Mouse (Mus musculus) kidney, adult 18-20 months (tissue): Measurements from ENCODE around the gene Aaed1.

Source experiments
- DNase-seq: peaks from one replicate; pipeline ENCODE4 v3.0.0; 2021

Gene Aaed1

DNA sequence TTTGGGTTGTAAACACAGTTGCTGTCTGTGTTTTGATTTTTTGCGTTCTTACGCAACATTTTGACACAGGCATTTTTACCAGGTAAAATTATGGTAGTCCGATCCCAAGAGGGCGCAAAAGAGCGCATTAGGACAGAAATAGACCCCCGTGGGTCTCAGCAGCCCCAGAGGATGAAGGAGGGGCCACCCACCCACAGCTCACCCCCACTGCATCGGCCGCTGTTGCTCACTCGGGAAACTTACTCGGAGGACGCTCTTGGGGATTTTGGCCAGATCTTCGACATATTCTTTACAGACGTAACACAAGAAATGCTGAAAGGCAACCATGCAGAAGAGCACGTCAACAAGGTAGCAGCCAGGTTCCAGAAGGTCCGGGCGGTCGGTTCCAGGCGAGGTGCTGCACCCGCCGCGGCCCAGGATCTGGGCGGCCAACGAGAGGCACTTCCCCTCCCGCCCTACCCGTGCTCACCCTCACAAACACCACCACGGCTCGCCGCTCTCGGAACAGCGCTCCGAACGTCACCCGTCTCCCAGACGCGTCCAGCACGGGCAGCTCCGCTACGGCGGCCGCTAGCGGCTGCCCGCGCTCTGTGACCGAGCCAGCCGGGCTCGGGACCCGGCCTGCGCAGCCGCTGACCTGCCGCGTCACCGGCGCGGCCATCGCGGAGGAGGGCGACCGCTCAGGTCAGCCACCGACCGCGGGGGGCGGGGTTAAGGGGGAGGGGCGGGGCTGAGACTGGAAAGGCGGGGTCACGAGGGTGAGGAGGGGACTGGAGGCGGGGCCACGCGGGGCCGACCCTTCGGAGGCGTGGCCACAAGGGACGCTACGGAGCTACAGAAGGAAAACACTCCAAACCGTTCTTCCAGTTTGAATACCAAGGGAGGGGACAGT, at the start of gene Aaed1:
TSS of gene Aaed1 (minus strand) at position 687 of the 892 bp plus-strand sequence.
- peak; percentile 94 for DNase-seq

DNA sequence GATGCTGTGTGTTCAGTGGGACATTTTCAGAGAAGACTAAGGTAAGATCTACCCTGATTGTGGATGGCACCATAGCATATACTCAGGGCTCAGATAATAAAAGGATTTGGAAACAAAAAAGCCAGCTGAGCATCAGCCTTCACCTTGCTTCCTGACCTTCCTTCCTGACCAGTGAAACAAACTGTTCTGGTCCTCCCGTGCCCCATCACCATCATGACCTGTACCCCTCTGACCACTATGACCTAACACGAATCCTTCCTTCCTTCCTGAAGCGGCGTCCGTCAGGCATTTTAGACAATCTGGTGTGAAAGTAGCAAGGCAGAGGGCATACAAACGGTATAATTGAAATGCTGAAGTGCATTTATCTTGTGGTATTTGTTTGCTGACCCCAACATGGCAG, 49.6 kb upstream of the Aaed1 start:
- no peak for DNase-seq

DNA sequence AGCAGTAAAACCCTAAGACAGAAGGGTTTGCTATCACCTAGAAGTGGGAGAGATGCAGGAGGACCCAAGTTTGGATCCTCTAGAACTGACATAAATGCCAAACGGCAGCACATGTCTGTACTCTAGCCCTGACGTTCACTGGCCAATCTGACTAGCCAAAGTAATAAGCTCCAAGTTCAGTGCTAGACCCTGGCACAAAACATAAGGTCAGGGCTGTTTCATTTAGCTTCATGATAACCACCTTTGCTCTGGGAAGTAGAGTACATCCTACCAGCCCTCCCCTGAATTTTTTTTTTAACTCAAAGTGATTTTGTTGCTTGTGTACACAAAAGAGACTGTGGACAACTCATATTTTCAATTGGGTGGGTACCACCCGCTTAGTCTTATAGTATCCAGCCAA, 48.5 kb upstream of the Aaed1 start:
- no peak for DNase-seq

DNA sequence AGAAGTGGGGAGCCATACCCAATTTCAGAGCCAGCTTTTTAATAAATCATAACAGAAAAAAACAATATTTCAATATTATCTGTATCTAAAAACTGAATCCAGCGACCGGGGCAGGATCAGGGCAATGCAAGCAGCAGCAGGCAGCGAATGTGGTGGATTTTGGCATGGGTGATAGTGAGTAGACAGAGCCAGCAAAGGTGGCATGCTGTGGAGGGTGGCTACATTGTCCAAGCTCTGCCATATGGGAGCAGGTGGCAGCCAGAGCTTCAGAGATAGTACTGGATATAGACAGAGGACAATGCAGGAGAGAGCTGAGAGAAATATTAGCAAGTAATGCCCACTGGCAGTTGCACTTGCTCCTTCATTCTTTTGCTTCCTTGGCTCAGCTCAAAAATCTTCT, 47.2 kb upstream of the Aaed1 start:
- no peak for DNase-seq

DNA sequence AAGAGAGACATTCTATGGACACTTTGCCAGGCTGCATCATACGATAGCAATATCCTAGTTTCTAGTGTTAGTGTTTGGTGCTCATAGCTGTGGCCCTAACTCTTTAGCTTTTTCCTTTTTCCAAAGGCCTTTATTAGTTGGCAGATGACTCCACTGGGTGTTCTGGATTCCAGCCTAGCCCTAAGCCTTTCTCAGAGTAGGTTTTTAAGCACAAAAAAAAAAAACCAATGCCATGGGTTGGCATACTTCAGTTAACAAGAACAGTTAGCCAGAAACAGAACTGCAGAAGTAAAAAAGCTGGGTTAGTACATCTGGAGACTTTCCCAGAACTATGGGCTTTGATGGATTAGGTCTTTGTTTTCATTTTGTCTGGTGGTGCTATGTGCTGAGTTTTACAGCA, 46.0 kb upstream of the Aaed1 start:
- DNase-seq: no peak

DNA sequence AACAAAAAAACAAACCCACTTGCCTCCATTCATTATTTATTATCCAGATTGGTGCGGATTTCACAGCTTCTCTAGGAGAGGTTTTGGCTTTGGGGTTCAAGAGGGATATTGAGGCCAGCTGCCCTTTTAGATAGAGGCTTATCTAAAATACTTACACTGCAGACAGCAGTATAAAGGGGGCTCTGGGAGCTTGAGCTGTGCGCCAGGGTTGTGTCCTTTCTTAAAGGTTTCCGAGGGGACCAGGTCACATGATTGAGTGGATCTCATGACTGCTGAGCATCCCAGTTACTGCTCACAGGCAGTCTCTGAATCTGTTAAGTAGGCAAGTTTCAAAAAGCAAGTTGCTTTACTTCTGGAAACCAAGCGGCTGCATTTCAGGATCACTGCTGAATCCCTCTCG, 44.9 kb upstream of the Aaed1 start:
- no peak for DNase-seq

DNA sequence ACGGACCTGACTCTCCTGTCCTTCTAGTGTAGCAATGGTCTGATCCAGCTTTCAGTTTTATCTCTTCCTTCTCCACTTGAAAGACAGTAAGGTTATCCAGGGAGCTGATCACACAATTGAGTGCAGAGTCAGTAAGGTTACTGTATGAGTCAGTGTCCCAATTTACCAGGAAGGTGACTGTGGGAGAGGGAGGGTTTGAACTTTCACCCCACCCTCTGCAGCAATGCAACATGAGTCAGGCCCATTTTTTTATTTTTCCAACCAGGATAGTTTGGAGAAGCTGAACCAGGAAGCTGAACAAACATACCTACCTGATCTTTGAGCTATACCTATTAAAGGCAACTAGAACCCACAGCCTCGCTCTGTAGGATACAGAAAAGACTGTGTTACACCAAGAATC, 37.0 kb upstream of the Aaed1 start:
- no peak for DNase-seq

DNA sequence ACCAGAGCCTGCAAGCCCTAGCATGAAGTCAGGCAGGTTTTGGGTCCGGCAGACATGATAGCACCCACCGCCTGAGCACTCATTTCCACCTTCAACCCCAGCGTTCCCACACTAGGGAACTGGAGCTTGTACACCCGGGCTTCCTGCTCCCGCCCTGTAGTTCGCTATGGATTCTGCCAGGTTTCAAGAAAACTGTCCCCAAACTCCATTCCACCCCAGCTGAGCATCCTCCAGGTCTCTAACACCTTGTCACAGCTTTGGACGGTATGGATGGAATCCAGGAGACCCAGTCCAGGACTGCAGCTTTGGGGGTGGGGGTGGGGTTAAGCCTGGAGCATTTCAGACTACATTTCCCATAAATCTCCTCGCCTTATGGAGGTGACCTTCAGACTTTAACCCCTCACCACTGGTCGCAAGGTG, 31.6 kb upstream of the Aaed1 start:
- peak; percentile 64 for DNase-seq

DNA sequence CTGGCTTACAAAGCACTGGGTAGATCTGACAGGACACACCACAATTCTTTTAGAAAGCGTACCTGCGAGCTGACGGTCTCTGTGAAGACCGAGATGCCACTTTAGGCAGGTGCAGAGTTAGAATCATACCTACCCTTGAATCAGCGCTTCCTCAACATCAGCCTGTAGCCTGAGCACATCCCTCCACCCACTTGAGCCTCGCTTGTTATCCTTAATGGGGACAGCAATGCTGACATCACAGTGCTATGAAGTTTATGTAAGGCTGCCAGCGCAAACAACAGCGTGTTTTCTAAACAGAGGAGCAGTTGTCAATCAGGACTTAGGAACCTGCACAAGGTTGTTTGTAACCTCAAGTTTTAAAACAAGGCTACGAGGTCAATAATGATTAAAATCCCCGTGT, 31.1 kb upstream of the Aaed1 start:
- DNase-seq: peak; percentile 27

DNA sequence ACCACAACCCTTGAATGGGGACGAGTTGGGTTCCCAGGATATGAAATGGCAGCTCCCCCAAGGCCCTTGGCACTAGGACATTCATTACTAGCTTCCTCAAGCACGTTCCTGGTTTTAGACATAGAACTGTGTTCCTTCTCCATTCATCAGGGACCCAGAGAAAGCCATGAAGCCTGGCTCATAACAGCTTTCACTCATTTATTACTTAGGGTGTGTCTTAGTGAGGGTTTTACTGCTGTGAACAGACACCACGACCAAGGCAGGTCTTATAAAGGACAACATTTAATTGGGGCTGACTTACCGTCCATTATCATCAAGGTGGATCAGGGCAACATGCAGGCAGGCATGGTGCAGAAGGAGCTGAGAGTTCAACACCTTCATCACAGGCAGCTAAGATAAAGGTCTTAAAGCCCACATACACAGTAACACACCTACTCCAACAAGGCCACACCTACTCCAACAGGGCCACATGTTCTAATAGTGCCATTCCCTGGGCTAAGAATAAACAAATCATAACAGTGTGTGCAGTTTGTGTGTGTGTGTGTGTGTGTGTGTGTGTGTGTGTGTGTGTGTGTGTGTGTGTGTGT, 23.1 kb upstream of the Aaed1 start:
- DNase-seq: no peak

DNA sequence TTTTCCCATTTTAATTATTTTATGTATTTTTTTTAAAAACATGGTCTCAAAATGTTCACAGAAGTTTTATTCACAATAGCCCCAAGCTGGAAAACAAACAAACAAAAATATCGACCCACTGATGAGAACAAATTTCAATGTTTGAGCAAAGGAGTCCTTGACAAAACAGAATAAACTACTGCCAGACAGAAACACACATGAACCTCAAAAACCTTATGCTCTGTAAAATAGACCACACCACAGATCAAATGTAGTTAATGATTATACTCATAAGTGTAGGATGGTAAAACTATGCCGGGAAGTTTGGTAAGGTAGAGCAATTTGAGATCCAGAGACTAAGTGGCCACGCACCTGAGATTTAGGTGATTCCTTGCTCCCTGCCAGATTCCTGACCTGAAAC, 20.6 kb upstream of the Aaed1 start:
- DNase-seq: no peak

DNA sequence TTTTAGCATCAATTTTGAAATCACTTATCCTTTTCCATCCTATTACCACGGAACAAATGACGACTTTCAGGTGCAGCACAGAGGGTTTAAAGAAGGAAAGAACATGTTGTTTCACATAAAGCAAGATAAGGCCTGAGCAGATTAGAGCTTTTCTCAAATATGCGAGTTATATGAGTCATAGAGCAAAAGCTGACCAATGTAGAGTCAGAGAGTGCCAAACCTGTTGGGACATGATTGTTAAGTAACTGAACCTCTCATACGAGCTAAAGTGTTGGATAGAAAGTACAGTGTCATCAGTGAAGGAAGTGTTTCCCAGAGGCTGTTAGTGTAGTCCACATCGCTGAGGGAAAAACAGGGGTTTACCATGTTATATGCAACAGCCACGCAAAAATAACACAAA, 19.8 kb upstream of the Aaed1 start:
- DNase-seq: no peak

DNA sequence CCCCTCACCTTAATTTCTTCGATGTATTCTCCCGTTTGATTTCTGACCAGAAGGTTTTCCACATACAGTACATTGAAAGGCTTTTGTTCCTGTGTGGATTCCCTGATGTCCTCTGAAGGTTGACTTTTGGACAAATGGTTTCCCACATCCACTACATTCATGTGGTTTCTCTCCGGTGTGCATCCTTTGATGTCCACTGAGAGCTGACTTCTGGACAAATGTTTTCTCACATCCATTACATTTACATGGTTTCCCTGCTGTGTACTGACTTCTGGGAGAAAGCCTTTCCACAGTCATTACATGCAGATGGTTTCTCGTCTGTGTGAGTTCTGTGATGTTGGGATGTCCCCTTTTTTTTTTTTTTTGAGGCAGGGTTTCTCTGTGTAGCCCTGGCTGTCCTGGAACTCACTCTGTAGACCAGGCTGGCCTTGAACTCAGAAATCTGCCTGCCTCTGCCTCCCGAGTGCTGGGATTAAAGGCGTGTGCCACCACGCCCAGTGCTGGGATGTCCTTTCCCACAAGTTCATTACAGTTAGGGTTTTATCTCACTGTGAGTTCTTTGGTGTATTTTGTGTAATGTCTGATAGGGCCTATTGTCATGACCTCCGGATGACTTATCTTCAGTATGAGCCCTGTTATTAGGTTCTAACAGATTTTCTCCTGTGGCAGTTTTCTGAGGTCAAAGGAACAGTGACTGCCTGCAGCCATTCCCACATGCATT, 10.2 kb upstream of the Aaed1 start:
- DNase-seq: no peak

DNA sequence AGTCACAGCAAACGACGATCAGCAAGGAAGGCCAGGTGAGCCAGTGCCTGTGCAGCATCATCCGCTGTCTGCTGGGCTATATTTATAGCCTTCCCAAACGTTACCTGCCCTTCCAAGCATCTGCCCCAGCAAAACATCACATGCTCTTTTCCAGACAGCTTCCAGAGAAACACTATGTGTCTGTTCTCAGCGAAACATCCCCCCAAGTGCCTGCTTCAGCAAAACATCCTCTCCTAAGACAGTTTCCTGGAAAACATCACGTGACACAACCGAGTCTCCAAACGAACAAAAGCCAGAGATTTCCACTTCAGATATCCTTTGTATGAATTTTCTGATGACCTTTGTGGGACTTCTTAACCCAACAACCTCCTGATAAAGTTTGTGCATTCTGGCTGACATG, 7.8 kb upstream of the Aaed1 start:
- DNase-seq: no peak

DNA sequence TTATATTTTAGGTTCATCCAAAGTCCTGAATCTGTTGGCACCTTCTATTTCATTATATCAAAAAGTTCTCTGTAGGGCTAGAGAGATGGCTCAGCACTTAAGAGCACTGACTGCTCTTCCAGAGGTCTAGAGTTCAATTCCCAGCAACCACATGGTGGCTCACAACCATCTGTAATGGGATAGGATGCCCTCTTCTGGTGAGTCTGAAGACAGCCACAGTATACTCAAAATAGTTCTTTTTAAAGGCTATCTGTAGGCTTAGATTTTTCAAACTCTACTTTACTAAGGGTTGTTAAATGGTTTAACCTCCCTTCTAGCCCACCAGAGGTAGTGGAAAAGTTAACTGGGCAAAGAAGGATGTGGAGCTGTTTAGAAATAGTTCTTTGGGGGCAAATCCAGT, 7.3 kb upstream of the Aaed1 start:
- no peak for DNase-seq

DNA sequence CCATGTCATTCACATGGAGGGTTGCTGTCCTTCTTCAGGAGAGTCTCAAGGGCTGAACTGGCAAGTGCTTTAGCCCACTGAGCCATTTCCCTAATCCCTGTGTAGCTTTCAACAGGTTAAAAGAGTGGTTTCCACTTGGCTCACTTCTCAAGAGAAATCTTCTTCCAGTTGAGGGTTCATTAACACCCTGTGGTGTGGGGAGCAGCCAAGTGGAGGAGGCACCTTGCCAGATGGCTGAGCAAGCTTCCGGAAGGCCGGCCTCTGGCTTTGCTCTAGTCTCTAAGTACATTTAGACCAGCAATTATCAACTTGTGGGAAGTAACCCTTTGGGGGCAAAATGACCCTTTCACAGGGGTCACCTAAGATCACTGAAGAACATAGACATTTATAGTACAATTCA, 5.8 kb upstream of the Aaed1 start:
- DNase-seq: peak; percentile 64

DNA sequence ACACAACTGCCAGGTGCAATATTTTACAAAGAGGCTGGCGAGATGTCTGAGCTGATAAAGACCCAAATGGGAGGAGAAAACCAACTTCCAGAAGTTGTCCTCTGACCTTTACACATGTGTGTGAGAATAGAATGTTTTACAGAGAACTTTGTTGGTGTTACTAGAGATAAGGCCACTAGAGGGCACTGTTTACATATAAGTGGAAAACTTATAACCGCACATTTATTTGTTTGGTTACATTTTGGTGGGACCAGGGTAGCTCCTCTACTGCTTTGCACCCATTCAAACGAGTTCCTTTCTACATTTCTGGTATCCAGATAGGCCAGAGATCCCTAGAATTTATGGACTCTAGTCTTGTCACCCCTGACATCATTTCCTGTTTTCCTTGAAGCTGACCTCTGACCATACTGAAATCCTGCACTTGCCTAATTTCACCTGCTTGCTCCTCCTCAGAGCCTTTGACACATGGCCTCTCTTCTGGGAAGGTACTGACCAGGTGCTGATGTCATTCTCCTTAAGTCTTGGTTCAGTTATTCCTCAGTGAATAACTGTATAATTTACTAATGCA, 3.1 kb upstream of the Aaed1 start:
- no peak for DNase-seq

DNA sequence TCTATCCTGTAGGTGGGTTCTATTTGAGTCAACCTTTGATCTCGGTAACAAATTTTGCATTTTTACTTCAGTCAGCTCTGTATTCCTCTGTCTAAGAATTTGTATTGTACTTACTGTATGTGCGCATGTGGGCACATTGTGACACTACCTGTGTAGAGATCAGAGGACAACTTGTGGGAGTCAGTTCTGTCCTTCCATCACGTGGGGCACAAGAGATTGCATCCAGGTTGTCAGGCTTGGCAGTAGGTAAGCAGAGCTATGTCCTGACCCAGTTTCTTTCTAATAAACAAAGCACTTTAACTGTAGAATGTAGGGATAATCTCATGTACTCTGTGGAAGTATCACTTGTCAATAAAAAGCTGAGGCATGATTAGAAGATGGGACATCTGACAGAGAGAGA, 1.5 kb upstream of the Aaed1 start:
- no peak for DNase-seq

DNA sequence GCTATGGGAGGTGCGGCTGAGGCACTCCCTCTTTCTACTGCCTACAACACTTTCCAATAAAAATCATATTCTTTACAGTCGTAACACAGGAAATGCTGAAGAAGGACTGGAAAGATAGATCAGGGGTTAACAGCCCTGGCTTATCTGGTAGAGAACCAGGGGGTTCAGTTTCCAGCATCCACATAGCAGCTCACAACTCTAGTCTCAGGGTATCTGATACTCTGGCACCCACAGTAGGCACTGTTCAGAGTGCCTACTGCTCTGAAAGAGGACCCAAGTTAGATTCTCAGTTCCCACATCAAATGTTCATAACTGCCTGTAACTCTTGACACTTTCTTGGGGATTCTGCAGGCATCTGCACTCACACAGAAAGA, 393 bp upstream of the Aaed1 start:
- no peak for DNase-seq

DNA sequence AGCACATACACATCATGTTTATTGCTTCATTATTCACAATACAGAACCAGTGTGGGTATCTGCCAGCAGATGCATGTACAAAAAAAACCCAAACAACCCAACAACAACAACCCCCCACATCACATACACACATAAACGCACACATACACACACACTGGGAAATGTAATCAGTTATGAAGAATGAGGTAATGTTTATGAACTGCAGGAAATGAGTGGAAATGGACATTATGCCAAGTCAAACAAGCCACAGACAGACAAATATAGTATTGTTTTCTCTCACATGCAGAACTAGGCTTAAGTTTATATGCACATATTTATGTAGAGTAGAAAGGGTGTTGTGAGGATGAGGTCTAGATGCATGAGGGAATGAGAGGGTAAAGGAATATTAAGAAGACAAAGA, 1.2 kb downstream of the Aaed1 start:
- DNase-seq: no peak

DNA sequence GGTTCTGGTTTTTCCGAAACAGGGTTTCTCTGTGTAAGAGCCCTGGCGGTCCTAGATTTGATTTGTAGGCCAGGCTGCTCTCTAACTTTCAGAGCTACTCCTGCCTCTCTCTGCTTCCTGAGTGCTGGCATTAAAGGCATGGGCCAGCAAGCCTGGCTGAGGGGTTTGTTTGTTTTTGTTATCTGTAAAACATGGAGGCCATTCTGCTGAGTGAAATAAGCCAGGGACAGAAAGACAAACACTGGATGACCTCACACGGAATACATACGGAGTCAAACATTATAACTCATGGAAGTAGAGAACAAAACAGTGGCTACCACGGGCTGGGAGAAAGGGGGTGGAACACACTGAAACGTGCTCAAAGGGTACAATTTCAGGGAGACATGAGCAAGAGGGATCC, 1.9 kb downstream of the Aaed1 start:
- DNase-seq: no peak

DNA sequence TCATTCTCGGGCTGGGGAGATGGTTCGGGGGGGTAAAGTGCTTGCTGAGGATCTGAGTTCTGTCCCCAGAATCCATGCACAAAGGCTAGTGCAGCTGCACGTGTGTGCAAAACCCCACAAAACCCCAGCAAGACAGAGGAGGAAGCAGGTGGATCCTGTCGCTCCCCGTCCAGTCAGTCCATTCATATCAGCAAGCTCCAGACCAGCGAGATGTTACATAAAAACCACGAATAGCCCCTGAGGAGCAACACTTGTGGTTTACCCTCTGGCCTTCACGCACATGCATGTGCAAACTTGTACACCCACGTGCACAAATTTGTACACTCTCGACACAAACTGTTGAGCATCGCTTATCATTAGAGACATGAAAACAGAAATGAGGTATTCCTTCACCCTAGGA, 2.7 kb downstream of the Aaed1 start:
- no peak for DNase-seq

DNA sequence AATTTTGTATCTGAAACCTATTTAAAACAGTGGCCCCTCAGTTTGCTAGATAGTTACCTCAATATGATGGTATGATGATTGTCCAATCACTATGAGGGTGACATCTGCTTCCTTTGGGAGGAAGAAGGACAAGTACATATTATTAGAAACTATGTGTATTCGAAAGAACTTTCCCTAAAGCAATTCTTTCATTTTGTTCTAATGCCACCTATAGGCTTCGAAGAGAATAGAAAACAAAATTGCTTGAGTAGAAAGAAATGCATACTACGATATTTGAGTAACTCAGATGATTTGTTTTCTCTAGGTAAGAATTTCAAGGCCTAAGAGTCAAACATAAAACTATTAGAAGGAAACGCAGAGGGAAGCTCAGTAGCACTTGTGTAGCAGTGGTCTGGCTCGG, 3.5 kb downstream of the Aaed1 start:
- DNase-seq: no peak

DNA sequence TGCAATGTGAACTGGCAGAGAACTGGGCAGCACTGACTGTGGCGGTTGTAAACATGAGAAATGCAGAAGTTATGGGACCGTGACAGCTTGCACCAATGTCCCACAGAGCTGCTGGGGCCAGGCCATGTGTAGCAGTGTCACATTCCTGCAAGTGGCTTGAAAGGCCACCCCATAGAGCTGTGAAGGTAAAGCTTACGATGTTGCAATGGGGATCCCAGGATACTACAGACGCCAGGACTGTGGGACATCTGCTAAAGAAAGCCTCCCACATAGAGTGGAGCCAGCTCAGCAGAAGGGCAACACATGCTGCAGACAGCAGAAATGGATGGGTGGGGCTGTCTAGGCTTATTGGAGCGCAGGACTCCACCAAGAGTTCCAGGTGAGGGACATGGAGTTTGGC, 5.0 kb downstream of the Aaed1 start:
- DNase-seq: no peak
